Mouse (Mus musculus): ENCODE measurements around the gene Fbxo39. TPM values are rescaled to one million over a fixed set of nuclear protein-coding genes. Genes with fewer than 3 reads are reported as not detected.

The Fbxo39 gene
- polyA plus RNA-seq, 1 experiment from 2014 or later, result not detected

Other genes with a start within 250 kb of the Fbxo39 start
- gene Pitpnm3, start 178.7 kb upstream of the Fbxo39 start, polyA plus RNA-seq (2016; fragmentation: Nextera tagmentation; extraction: Ambion mirVana), result 1.1 and 1.8 TPM in 2 replicates
- 0.91 and 1.1 TPM in 2 replicates for gene Gm43951, start 107.6 kb upstream of the Fbxo39 start, polyA plus RNA-seq (2016; fragmentation: Nextera tagmentation; extraction: Ambion mirVana)
- 19.6 and 19.9 TPM in 2 replicates for gene 4933427D14Rik, start 107.0 kb upstream of the Fbxo39 start, polyA plus RNA-seq (2016; fragmentation: Nextera tagmentation; extraction: Ambion mirVana)
- gene Txndc17, start 106.9 kb upstream of the Fbxo39 start, polyA plus RNA-seq (2016; fragmentation: Nextera tagmentation; extraction: Ambion mirVana), result 159 and 167 TPM in 2 replicates
- gene Med31, start 98.9 kb upstream of the Fbxo39 start, polyA plus RNA-seq (2016; fragmentation: Nextera tagmentation; extraction: Ambion mirVana), result 49.6 and 57.6 TPM in 2 replicates
- 0.36 and 0.52 TPM in 2 replicates for gene Slc13a5, start 47.2 kb upstream of the Fbxo39 start, polyA plus RNA-seq (2016; fragmentation: Nextera tagmentation; extraction: Ambion mirVana)
- 1.9 and 2.6 TPM in 2 replicates for gene Xaf1, start 12.8 kb upstream of the Fbxo39 start, polyA plus RNA-seq (2016; fragmentation: Nextera tagmentation; extraction: Ambion mirVana)
- 6.6 and 7.9 TPM in 2 replicates for gene Tekt1, start 48.0 kb downstream of the Fbxo39 start, polyA plus RNA-seq (2016; fragmentation: Nextera tagmentation; extraction: Ambion mirVana)
- 14.5 and 15.3 TPM in 2 replicates for gene Smtnl2, start 97.3 kb downstream of the Fbxo39 start, polyA plus RNA-seq (2016; fragmentation: Nextera tagmentation; extraction: Ambion mirVana)
- gene Ggt6, start 121.1 kb downstream of the Fbxo39 start, polyA plus RNA-seq (2016; fragmentation: Nextera tagmentation; extraction: Ambion mirVana), result 0.32 TPM in 1 of 2 replicates, not detected in the other
- 112 and 123 TPM in 2 replicates for gene Mybbp1a, start 126.9 kb downstream of the Fbxo39 start, polyA plus RNA-seq (2016; fragmentation: Nextera tagmentation; extraction: Ambion mirVana)
- gene Spns2, start 175.5 kb downstream of the Fbxo39 start, polyA plus RNA-seq (2016; fragmentation: Nextera tagmentation; extraction: Ambion mirVana), result 8.8 and 9.3 TPM in 2 replicates
- 0.15 TPM in 1 of 2 replicates, not detected in the other for gene Spns3, start 236.1 kb downstream of the Fbxo39 start, polyA plus RNA-seq (2016; fragmentation: Nextera tagmentation; extraction: Ambion mirVana)